Mouse (Mus musculus) thymus, postnatal 10 days (tissue): Measurements from ENCODE around the gene Syn3.
"Not testable (repeated sequence)": the region's sequence is repeated elsewhere in the genome, so short reads cannot be mapped to it uniquely, and the experiment has no call there.

Experiments used
- DNase-seq, 2 experiments: peaks; one replicate each; pipeline ENCODE4 v3.0.0; 2021; ENCODE audit warnings: low spot score in 2 of 2

The Syn3 gene

GRCm38 (mm10) chr10:86468612-86469546 is 29.8 kb downstream of the Syn3 start:
- DNase-seq: no peak

GRCm38 (mm10) chr10:86463538-86464199 is 35.0 kb downstream of the Syn3 start:
- DNase-seq: peak in 1 of 2 experiments; percentile 61

- no peak for DNase-seq
Observed at GRCm38 (mm10) chr10:86459643-86460042, 39.1 kb downstream of the Syn3 start.

- no peak for DNase-seq
Observed at GRCm38 (mm10) chr10:86457665-86458209, 41.0 kb downstream of the Syn3 start.

- no peak for DNase-seq
Observed at GRCm38 (mm10) chr10:86457195-86457594, 41.5 kb downstream of the Syn3 start.

GRCm38 (mm10) chr10:86455296-86456055 is 43.2 kb downstream of the Syn3 start:
- DNase-seq: no peak

GRCm38 (mm10) chr10:86452326-86452995 is 46.2 kb downstream of the Syn3 start:
- peak in 1 of 2 experiments; percentile 8 for DNase-seq

- no peak for DNase-seq
Observed at GRCm38 (mm10) chr10:86451294-86451693, 47.4 kb downstream of the Syn3 start.

- DNase-seq: no peak
Observed at GRCm38 (mm10) chr10:86446649-86447048, 52.0 kb downstream of the Syn3 start.

GRCm38 (mm10) chr10:86445207-86445606 is 53.5 kb downstream of the Syn3 start:
- no peak for DNase-seq

- DNase-seq: no peak
Observed at GRCm38 (mm10) chr10:86444665-86445064, 54.0 kb downstream of the Syn3 start.

- no peak for DNase-seq
Observed at GRCm38 (mm10) chr10:86441765-86442164, 56.9 kb downstream of the Syn3 start.

- DNase-seq: no peak
Observed at GRCm38 (mm10) chr10:86439640-86440039, 59.1 kb downstream of the Syn3 start.

- no peak for DNase-seq
Observed at GRCm38 (mm10) chr10:86437294-86437693, 61.4 kb downstream of the Syn3 start.

- DNase-seq: not testable (repeated sequence)
Observed at GRCm38 (mm10) chr10:86435006-86435405, 63.7 kb downstream of the Syn3 start.

GRCm38 (mm10) chr10:86429651-86430050 is 69.0 kb downstream of the Syn3 start:
- no peak for DNase-seq

GRCm38 (mm10) chr10:86427956-86428355 is 70.7 kb downstream of the Syn3 start:
- no peak for DNase-seq

GRCm38 (mm10) chr10:86425690-86426530 is 72.8 kb downstream of the Syn3 start:
- DNase-seq: no peak

GRCm38 (mm10) chr10:86421731-86422370 is 76.8 kb downstream of the Syn3 start:
- no peak for DNase-seq

GRCm38 (mm10) chr10:86418931-86419330 is 79.8 kb downstream of the Syn3 start:
- no peak for DNase-seq
